Mouse (Mus musculus) c-Kit-positive CD71-positive TER-119-negative erythroid progenitor cells, embryonic 14.5 days (primary cell): ENCODE measurements around the gene Fam117b.
A peak's percentile ranks its signal among the peaks of the same experiment; 100 is the strongest.

Experiments used
- DNase-seq: peaks from one replicate; pipeline ENCODE4 v3.0.0-alpha.2; 2013; ENCODE audit warnings: low read depth

Fam117b gene

DNA sequence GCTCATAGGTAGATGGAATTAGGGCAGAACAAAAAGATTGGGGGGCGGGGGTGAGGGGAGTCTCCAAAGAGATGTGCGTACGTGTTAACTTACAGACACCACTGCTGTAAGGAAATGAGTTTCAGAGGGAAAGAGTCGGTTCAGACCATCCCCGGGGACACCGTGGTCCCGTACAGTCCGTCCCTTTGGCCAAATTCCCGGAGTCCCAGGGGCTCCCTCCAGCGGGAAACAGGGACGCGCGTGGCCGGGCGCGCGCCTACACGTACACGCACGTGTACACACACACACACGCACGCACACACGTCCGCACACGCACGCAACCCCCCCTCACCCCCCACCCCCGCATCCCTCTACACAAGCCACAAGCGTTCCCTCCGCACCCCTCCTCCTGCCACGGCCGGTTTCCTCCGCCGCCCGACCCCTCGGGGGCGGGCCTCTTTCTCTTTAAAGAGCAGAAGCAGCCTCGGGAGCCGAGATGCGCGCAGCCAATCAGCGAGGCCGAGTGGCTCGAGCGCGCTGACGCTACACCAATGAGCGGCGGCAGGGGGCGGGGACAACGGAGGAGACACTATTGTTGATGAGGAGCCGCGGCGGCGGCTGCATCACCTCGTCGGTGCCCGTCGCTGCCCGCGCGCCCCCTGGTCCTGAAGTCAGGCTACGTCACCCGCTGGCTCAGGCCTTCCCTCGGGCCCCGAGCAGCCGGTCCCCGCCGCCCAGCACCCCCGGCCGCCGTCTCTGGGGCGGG, at the start of gene Fam117b:
Gene Fam117b (plus strand): TSS at position 594 of the 745 bp plus-strand sequence.
- peak; percentile 99 for DNase-seq

GRCm38 (mm10) chr1:59868041-59868440, 44.8 kb upstream of the Fam117b start:
- DNase-seq, result no peak

GRCm38 (mm10) chr1:59874023-59874422, 38.8 kb upstream of the Fam117b start:
- DNase-seq, result no peak

GRCm38 (mm10) chr1:59878098-59878497, 34.7 kb upstream of the Fam117b start:
- DNase-seq, result no peak

- peak; percentile 72 for DNase-seq
Measured at GRCm38 (mm10) chr1:59883349-59884134, 29.3 kb upstream of the Fam117b start.

DNA sequence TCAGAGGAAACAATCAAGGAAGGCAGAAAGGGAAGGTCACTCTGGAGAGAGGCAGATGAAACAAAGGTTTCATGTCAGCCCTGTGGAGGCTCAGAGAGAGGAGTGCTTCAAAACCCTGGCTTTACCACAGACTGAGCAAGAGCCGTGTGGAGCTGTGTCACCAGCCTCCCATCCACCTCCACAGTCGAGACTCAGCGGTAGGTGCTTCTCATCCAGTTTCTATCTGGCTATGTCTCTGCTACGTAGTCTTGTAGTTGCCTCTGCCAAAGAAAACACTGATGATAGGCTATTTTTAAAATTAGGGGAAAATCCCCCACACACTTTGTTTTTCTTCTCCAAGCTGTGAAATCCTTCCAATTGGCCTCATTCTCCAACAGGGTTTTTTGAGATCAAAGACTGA, 25.9 kb upstream of the Fam117b start:
- no peak for DNase-seq

GRCm38 (mm10) chr1:59888018-59888417, 24.8 kb upstream of the Fam117b start:
- no peak for DNase-seq

- DNase-seq, result no peak
Measured at GRCm38 (mm10) chr1:59891185-59891584, 21.6 kb upstream of the Fam117b start.

DNA sequence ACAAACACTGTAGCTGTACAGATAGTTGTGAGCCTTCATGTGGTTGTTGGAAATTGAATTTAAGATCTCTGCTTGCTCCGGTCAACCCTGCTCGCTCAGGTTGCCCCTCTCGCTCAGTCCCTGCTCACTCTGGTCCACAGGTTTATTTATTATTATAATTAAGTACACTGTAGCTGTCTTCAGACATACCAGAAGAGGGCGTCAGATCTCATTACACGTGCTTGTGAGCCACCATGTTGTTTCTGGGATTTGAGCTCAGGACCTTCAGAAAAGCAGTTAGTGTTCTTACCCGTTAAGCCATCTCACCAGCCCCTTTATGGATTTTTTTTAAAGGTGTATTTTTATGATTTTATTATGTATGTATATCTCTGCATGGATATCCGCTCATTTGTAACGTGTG, 20.0 kb upstream of the Fam117b start:
- no peak for DNase-seq

DNA sequence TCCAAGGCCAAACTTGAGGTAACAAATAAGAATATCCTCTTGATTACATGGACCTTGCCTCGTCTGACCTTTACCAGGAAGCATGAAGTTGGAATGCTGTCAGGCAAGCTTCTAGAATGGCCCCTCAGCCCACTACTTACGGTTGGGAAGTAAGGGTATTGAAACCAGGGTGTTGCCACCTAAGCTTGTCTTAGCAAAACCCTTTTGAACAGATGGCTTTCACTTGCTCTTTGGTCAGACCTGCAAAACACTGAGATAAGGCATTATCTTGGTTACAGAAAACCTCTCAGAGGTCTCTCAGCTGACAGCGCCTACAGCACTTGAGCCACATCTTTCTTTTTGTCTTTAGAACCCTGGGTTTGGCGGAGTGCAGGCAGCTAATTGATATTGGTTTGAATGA, 18.8 kb upstream of the Fam117b start:
- DNase-seq, result no peak

GRCm38 (mm10) chr1:59895456-59895855, 17.4 kb upstream of the Fam117b start:
- DNase-seq, result no peak

- DNase-seq, result no peak
Measured at GRCm38 (mm10) chr1:59897147-59897798, 15.5 kb upstream of the Fam117b start.

GRCm38 (mm10) chr1:59899679-59900078, 13.1 kb upstream of the Fam117b start:
- no peak for DNase-seq

DNA sequence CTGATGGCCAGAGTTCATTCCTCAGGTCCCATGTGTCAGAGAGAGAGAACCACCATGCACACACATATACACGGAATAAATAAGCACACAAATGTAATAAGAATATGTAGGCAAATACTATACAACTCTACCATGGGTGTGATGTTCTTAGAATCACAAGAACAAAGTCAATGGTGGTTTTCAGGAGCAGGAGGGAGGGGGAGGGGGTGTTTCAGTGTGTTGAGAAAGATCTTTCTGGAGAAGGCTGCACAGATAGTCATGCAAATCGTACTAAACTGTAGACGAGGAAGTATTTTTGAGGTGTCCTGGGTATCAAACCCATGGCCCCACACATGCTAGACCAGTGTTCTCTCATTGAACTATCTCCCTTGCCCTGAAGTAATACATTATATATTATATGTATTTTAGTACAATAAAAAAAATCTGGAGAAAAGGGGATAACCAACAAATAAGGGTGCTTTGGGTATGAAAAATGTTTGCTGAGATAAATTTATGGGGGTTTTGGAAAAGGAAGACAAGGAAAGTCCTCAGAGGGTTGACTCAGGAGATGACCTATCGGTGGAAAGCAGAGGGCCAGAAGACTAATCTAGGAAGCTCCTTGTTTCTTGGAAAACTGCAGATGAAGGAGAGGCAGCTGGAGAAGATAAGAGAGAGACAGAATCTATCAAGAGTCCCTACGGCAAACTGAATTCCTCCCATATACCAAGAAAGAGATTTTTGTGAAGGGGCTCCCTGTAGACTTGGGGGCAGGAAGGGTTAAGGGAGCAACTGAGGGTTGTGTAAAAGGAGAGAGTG, 11.5 kb upstream of the Fam117b start:
- peak; percentile 75 for DNase-seq

GRCm38 (mm10) chr1:59902634-59903033, 10.2 kb upstream of the Fam117b start:
- no peak for DNase-seq

GRCm38 (mm10) chr1:59904630-59905295, 8.0 kb upstream of the Fam117b start:
- DNase-seq, result no peak

DNA sequence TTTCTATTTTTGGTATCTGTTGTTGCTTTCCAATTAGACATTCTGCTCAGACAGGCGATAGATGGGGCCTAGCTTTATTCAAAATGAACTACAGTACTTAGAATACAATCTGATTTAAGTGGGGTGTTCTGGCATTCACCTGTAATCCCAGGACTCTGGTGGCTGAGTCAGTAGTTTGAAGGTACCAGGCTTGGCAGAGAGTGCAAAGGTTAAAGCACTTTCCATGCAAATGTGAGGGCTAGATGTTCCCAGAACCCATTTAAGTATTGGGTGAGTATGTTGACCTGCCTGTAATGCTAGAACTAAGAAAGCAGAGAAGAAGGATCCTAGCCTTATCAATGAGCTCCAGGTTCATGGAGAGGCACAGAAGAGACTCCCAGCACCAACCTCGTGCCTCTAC, 6.9 kb upstream of the Fam117b start:
- DNase-seq, result no peak

DNA sequence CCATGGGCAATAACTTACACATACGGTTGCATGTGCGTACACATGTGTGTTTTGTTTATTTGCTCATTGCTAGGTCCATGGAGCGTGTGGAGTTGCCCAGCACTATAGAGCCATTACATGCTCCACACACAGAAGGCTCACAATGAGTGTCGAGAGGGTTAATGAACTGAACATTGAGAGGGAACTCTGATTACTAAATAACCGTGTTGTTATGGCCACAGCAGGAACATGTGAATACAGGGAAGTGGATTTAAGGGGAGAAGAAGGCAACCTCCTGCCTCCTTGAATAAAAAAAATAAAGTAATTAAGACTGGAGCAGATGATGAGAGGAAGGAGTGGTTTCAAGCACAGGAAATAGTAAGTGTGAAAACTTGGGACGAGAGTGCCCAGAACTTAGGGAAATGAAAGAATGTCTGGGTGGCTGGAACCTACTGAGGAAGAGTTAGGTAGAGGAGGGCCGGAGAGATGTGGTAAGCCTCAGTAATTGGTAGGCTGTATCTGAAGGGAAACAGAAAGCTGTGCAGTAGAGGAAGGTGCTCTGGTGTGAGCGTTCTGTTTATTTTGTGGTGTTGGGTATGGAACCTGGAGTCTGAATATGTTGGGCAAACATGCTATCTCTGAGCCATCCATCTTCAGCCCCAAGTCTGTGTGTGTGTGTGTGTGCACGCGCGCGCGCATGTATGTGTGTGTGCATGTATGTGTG, 5.8 kb upstream of the Fam117b start:
- DNase-seq, result no peak

DNA sequence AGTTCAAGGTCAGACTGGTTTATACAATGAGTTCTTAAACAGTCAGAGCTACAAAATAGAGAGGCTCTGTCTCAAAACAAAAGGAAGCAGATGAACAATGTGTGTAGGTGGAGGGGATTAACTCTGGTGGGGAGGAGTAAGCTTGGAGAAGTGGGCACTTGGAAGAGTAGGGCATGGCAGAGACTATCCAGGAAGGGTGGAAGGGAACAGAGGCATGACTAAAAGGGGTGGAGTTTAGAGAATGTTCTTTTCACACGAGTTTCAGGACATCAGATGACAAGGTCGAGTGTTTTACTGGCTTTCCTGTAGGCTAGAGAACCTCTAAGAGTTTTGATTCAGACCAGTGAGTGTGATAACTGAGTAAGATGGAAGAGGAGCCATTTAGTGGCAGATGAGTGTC, 5.1 kb upstream of the Fam117b start:
- DNase-seq, result no peak

- no peak for DNase-seq
Measured at GRCm38 (mm10) chr1:59910941-59911340, 1.9 kb upstream of the Fam117b start.
